Mouse (Mus musculus) hindbrain, embryonic 15.5 days (tissue): ENCODE results near the gene Adamts17. TPM values are rescaled to one million over a fixed set of nuclear protein-coding genes. Genes with fewer than 3 reads are reported as not detected.

Experiments
- ATAC-seq: fragments of 200-750 bp; cut with Nextera tagmentation; 2 replicates; pipeline ENCODE4 v1.8.0; 2017; ENCODE audit warnings: low read depth, moderate number of reproducible peaks, moderate TSS enrichment; ENCODE audit not compliant: low FRiP score
- H3K27ac ChIP-seq: fragments of 300-500 bp; sonication (generic); replicated peaks from 2 replicates; pipeline ENCODE4 v1.5.1; 2015; ENCODE audit warnings: mild to moderate bottlenecking, inconsistent platforms
- H3K27me3 ChIP-seq: fragments of 300-500 bp; sonication (generic); 2 replicates; pipeline ENCODE4 v1.6.1; 2015; ENCODE audit warnings: control low read depth, inconsistent platforms
- H3K36me3 ChIP-seq: fragments of 300-500 bp; sonication (generic); 2 replicates; pipeline ENCODE4 v1.6.1; 2015; ENCODE audit warnings: control low read depth, inconsistent platforms
- H3K4me1 ChIP-seq: fragments of 300-500 bp; sonication (generic); replicated peaks from 2 replicates; pipeline ENCODE4 v1.6.1; 2015; ENCODE audit warnings: control low read depth, inconsistent platforms
- H3K4me2 ChIP-seq: fragments of 300-500 bp; sonication (generic); 2 replicates; pipeline ENCODE4 v1.6.1; 2015; ENCODE audit warnings: moderate library complexity, mild to moderate bottlenecking, inconsistent platforms
- H3K4me3 ChIP-seq: fragments of 300-500 bp; sonication (generic); 2 replicates; pipeline ENCODE4 v1.5.1; 2015; ENCODE audit warnings: mild to moderate bottlenecking, inconsistent platforms
- H3K9ac ChIP-seq: fragments of 300-500 bp; sonication (generic); 2 replicates; pipeline ENCODE4 v1.6.1; 2015; ENCODE audit warnings: inconsistent platforms
- H3K9me3 ChIP-seq: fragments of 300-500 bp; sonication (generic); 2 replicates; pipeline ENCODE4 v1.6.1; 2016; ENCODE audit warnings: control low read depth, inconsistent platforms
- WGBS: fragments of 180-500 bp; shearing (Covaris S2); methylation state at CpG from one replicate; pipeline ENCODE4 v1.1.7; 2015; 5-methylcytosine and 5-hydroxymethylcytosine counted together
- polyA plus RNA-seq: library from polyadenylated mRNA; unstranded; fragments of >200 nt; fragmentation: Nextera tagmentation; extraction: Ambion mirVana; gene quantifications from 2 replicates; pipeline ENCODE4 v1.2.1, GENCODE M21; 2015

Adamts17 gene
- polyA plus RNA-seq, 1 experiment from 2014 or later: 3.5 TPM

DNA sequence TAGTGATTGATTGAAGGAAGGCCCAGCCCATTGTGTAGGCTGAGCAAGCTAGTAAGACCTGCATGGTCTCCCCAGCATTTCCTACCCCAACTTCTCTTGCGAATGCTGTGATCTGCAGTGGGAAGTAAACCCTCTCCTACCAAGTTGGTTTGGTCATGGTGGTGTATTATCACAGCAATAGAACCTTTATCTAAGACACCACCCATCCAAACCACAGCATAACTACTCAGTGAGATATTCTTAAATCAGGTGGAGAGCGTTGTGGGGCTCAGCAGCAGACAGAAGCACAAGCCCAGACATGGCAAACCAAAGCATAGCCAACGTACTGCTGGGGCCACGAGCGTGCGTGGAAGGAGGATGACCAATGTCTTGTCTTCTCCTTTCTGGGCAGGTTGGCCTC, 9.8 kb downstream of the Adamts17 start:
- H3K4me3 ChIP-seq: no peak overlapping the region
- no peak for ATAC-seq
- no peak overlapping the region for H3K27ac ChIP-seq
- H3K9me3 ChIP-seq: no peaks in the 10 kb centered on the region
- H3K9ac ChIP-seq: no peak overlapping the region
- no peaks in the 10 kb centered on the region for H3K4me1 ChIP-seq
- H3K36me3 ChIP-seq: no peaks in the 10 kb centered on the region
- H3K27me3 ChIP-seq: no peaks in the 10 kb centered on the region
- WGBS: 89% methylated on average over 6 of the region's 6 CpGs
- H3K4me2 ChIP-seq: no peak overlapping the region

DNA sequence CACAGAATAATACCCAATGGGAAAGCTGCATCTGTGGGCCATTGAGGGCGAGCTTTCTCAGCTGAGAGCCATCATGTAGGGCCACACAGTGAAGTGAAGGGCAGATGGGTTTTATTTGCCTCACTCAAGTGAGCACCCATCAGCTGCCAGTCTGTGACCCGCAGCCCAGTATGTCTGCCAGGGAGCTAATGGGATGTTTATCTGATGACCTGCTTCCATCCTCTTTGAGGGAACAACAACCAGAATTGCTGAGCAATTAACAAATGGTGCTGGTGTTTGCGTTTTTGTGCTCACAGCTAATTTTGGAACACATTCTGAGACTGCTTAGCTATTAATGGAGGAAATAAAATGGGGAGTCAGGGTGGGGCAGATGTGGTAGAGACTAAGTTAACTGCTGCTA, 12.6 kb downstream of the Adamts17 start:
- Histone ChIP-seq H3K4me1 (no peaks in the 10 kb centered on the region), H3K9ac (no peak overlapping the region), H3K27me3 (no peaks in the 10 kb centered on the region), H3K36me3 (no peaks in the 10 kb centered on the region), H3K4me3 (no peak overlapping the region), H3K9me3 (no peaks in the 10 kb centered on the region), H3K4me2 (no peak overlapping the region), H3K27ac (no peak overlapping the region)
- 79% methylated on average over 3 of the region's 3 CpGs for WGBS
- no peak for ATAC-seq

DNA sequence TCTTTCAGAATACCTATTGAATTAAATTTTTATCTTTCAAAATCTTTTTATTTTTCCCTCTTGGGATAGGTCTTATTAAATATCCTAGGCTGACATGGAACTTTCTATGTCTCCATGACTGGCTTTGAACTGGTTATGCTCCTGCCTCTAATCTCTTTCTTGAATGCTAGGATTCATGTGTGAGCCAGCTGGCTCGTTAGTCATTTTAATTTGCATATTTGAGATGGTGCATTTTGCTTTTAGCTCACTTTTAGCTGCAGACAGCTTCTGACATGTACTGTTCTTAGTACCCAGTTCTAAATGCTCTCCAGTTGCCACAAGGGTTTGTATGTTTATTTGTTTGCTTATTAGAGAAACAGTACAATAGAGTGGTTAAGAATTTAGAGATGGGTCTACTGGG, 18.1 kb downstream of the Adamts17 start:
- no peaks in the 10 kb centered on the region for H3K9me3 ChIP-seq
- H3K27ac ChIP-seq: no peak overlapping the region
- H3K4me2 ChIP-seq: no peak overlapping the region
- no peaks in the 10 kb centered on the region for H3K36me3 ChIP-seq
- no peak for ATAC-seq
- no peaks in the 10 kb centered on the region for H3K4me1 ChIP-seq
- H3K9ac ChIP-seq: no peak overlapping the region
- WGBS: 62% methylated on average over 1 of the region's 1 CpGs
- H3K27me3 ChIP-seq: no peaks in the 10 kb centered on the region
- H3K4me3 ChIP-seq: no peak overlapping the region

GRCm38 (mm10) chr7:66858247-66859075, 18.9 kb downstream of the Adamts17 start:
- no peak overlapping the region for H3K9ac ChIP-seq
- no peaks in the 10 kb centered on the region for H3K27me3 ChIP-seq
- WGBS: 81% methylated on average over 12 of the region's 12 CpGs
- no peak overlapping the region for H3K27ac ChIP-seq
- no peaks in the 10 kb centered on the region for H3K36me3 ChIP-seq
- H3K4me3 ChIP-seq: no peak overlapping the region
- H3K4me2 ChIP-seq: no peak overlapping the region
- no peak for ATAC-seq
- H3K9me3 ChIP-seq: no peaks in the 10 kb centered on the region
- H3K4me1 ChIP-seq: no peaks in the 10 kb centered on the region

DNA sequence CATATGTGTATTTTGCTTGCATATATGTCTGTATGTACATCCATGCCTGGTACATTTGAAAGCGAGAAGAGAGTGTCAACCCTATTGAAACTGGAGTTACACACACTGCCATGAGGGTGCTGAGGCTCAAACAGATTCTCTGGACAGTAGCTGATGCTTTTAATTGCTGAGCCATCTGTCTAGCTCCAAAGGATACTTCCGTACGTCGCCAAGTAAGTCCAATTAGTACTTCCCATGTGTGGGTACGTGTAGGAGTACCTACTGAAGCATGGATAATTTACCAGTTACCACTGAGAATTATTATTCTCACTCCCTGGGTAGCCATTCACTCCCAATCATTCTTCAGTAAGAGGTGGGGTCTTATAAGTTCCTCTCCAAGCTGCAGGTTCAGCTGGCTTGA, 19.7 kb downstream of the Adamts17 start:
- H3K4me3 ChIP-seq: no peak overlapping the region
- no peak overlapping the region for H3K27ac ChIP-seq
- no peaks in the 10 kb centered on the region for H3K36me3 ChIP-seq
- H3K27me3 ChIP-seq: no peaks in the 10 kb centered on the region
- no peak for ATAC-seq
- no peaks in the 10 kb centered on the region for H3K4me1 ChIP-seq
- WGBS: 50% methylated on average over 5 of the region's 5 CpGs
- no peak overlapping the region for H3K9ac ChIP-seq
- no peak overlapping the region for H3K4me2 ChIP-seq
- no peaks in the 10 kb centered on the region for H3K9me3 ChIP-seq

DNA sequence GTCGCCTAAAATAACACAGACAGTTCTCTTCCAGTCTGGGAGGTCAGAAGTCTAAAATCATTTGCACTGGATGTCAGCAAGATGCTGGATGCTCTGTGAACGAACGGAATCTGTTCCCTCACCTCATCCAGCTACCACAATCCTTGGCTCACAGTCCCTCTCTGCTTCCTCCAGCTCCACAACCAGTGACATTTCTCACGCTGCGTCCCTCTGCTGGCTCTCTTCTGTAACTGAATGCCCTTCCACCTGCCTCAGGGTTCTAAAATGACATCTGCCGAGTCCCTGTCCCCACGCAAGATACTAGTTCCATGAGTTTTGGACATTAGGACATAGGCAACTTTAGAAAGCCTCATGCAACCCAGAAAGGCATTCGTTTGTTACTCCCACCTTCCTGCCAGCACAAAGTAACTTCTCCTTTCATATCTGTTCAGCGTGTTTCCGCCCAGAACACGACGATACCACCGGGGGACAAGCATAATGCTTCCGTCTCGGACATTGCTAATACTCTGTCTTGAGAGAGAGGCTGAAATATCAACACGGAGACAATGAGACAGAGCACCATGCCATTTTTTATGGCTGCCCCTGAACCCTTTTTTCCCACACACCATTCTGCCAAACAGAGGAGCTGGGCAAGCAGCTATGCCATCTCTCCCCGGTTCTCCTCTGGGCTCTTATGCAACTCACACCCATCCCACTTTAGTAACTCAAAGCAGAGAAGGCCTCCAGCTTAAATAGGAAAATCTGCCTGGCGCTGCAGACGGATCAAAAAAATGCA, 27.6 kb downstream of the Adamts17 start:
- Histone ChIP-seq H3K36me3 (no peaks in the 10 kb centered on the region), H3K9ac (no peak overlapping the region), H3K27ac (peak overlapping the region; percentile 61), H3K4me3 (no peak overlapping the region), H3K9me3 (no peaks in the 10 kb centered on the region), H3K27me3 (no peaks in the 10 kb centered on the region), H3K4me1 (peaks cover 23% of the 10 kb centered on the region), H3K4me2 (no peak overlapping the region)
- WGBS: 67% methylated on average over 19 of the region's 19 CpGs
- no peak for ATAC-seq

DNA sequence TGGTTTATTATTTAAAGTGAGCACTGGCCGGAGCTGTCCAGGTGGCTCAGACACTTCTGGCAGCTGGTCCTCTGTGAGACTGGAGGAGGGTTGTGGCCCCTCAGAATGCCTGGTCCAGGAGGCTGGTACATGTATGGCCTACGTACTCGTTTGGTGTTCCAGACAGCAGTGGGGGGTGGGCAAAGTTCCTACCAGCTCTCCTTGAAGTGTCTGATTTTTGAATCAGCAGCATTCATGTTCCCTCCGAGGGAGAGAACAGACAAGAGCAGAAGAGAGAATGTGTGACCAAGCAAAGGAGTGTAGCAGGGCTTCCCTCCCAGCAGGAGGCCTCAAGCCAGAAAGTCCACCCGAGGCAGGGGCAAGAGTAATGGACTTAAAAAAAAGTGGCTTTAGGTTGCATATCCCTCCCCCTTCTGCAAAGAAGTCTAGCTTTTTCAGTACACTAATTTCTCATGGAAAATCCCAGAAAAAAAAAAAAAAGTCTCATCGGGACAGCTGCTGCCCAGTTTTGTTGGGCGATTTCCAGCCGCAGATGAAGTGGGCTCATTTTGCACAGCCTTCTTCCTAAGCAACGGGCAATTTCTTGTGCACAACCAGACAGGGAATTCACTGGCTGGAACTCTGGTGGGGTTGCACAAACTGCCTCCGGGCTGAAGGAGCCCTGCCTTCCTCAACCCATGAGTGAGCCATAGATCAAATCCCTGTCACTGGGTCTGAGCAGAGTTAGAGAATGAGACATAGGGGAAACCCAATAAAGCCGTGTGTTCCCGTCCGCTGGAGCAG, 28.4 kb downstream of the Adamts17 start:
- Histone ChIP-seq H3K9me3 (no peaks in the 10 kb centered on the region), H3K4me1 (peaks cover 23% of the 10 kb centered on the region), H3K36me3 (no peaks in the 10 kb centered on the region), H3K4me2 (no peak overlapping the region), H3K9ac (no peak overlapping the region), H3K27me3 (no peaks in the 10 kb centered on the region), H3K27ac (peak overlapping the region; percentile 61), H3K4me3 (no peak overlapping the region)
- peak; percentile 76 for ATAC-seq
- WGBS: 27% methylated on average over 13 of the region's 13 CpGs

- Histone ChIP-seq H3K27ac (no peak overlapping the region), H3K4me1 (peaks cover 23% of the 10 kb centered on the region), H3K4me2 (no peak overlapping the region), H3K36me3 (no peaks in the 10 kb centered on the region), H3K9ac (no peak overlapping the region), H3K4me3 (no peak overlapping the region), H3K9me3 (no peaks in the 10 kb centered on the region), H3K27me3 (no peaks in the 10 kb centered on the region)
- WGBS: 52% methylated on average over 7 of the region's 7 CpGs
- no peak for ATAC-seq
Observed at GRCm38 (mm10) chr7:66871520-66871919, 32.0 kb downstream of the Adamts17 start.

- peaks cover 20% of the 10 kb centered on the region for H3K4me1 ChIP-seq
- WGBS: 70% methylated on average over 14 of the region's 14 CpGs
- H3K9ac ChIP-seq: no peak overlapping the region
- no peaks in the 10 kb centered on the region for H3K9me3 ChIP-seq
- H3K27ac ChIP-seq: no peak overlapping the region
- H3K27me3 ChIP-seq: no peaks in the 10 kb centered on the region
- H3K4me2 ChIP-seq: no peak overlapping the region
- H3K4me3 ChIP-seq: no peak overlapping the region
- H3K36me3 ChIP-seq: no peaks in the 10 kb centered on the region
- no peak for ATAC-seq
Observed at GRCm38 (mm10) chr7:66871940-66872511, 32.5 kb downstream of the Adamts17 start.

GRCm38 (mm10) chr7:66873235-66873634, 33.7 kb downstream of the Adamts17 start:
- H3K9ac ChIP-seq: no peak overlapping the region
- WGBS: 92% methylated on average over 2 of the region's 2 CpGs
- no peak overlapping the region for H3K27ac ChIP-seq
- H3K9me3 ChIP-seq: no peaks in the 10 kb centered on the region
- no peak for ATAC-seq
- peaks cover 8% of the 10 kb centered on the region; the same call in 1 of the 2 replicates for H3K4me1 ChIP-seq
- H3K27me3 ChIP-seq: no peaks in the 10 kb centered on the region
- H3K4me3 ChIP-seq: no peak overlapping the region
- H3K4me2 ChIP-seq: no peak overlapping the region
- H3K36me3 ChIP-seq: no peaks in the 10 kb centered on the region

- Histone ChIP-seq H3K4me1 (no peaks in the 10 kb centered on the region), H3K27me3 (no peaks in the 10 kb centered on the region), H3K9ac (no peak overlapping the region), H3K36me3 (no peaks in the 10 kb centered on the region), H3K4me2 (no peak overlapping the region), H3K27ac (no peak overlapping the region), H3K9me3 (no peaks in the 10 kb centered on the region), H3K4me3 (no peak overlapping the region)
- 87% methylated on average over 2 of the region's 2 CpGs for WGBS
- no peak for ATAC-seq
Observed at GRCm38 (mm10) chr7:66891431-66891830, 51.9 kb downstream of the Adamts17 start.
